Mouse (Mus musculus) CH12.LX (cell line): ENCODE measurements around the gene Gm5741.

Experiments used
- BHLHE40 ChIP-seq: IDR thresholded peaks from 2 replicates; pipeline ENCODE4 v1.6.1; 2011; ENCODE audit warnings: mild to moderate bottlenecking, low read depth, low read length, improper control_type of control experiment
- CTCF ChIP-seq, 2 experiments: IDR thresholded peaks in 1 of 2; conservative IDR thresholded peaks in 1 of 2; 2 replicates each; pipeline ENCODE4 v1.5.1; 2011 to 2012; ENCODE audit warnings: low read depth in 2 of 2, low read length in 2 of 2, improper control_type of control experiment in 1 of 2, inconsistent platforms in 1 of 2, mild to moderate bottlenecking in 1 of 2, moderate library complexity in 1 of 2
- EP300 ChIP-seq: IDR thresholded peaks from 2 replicates; pipeline ENCODE4 v1.6.1; 2011; ENCODE audit warnings: low read length, improper control_type of control experiment
- MAX ChIP-seq: IDR thresholded peaks from 2 replicates; pipeline ENCODE4 v1.6.1; 2011; ENCODE audit warnings: low read length, improper control_type of control experiment
- MXI1 ChIP-seq: IDR thresholded peaks from 2 replicates; pipeline ENCODE4 v1.6.1; 2011; ENCODE audit warnings: mild to moderate bottlenecking, low read depth, low read length, improper control_type of control experiment
- POLR2A ChIP-seq: IDR thresholded peaks from 2 replicates; pipeline ENCODE4 v1.6.1; 2011; ENCODE audit warnings: low read depth, mild to moderate bottlenecking, improper control_type of control experiment, low read length
- RCOR1 ChIP-seq: conservative IDR thresholded peaks from 2 replicates; pipeline ENCODE4 v1.6.1; 2012; ENCODE audit warnings: low read depth, mild to moderate bottlenecking, inconsistent platforms, low read length, improper control_type of control experiment
- UBTF ChIP-seq: IDR thresholded peaks from 2 replicates; pipeline ENCODE4 v1.6.1; 2012; ENCODE audit warnings: low read depth, mild to moderate bottlenecking, inconsistent platforms, low read length, improper control_type of control experiment, moderate library complexity

GRCm38 (mm10) chr8:85025098-85025932, 42.5 kb downstream of the Gm5741 start, which contains the start of gene Asna1:
- TF ChIP-seq CTCF (conservative IDR thresholded peaks at IDR 0.05 in 1 of 2, IDR thresholded peaks at IDR 0.05 in 1 of 2; ENCODE audit: low read depth in 2 of 2, low read length in 2 of 2): no peak
- TF ChIP-seq POLR2A: peak; percentile 77
- peak; percentile 61; the same call in 1 of the 2 replicates for TF ChIP-seq RCOR1
- TF ChIP-seq MXI1: peak; percentile 83
- no peak for TF ChIP-seq EP300
- TF ChIP-seq BHLHE40: peak; percentile 96
- TF ChIP-seq MAX: peak; percentile 93
- TF ChIP-seq UBTF: no peak
